Mouse (Mus musculus) lung, adult 2 months (tissue): ENCODE measurements around the gene Necab2. TPM values are rescaled to one million over a fixed set of nuclear protein-coding genes. Genes with fewer than 3 reads are reported as not detected.

ENCODE experiments used
- DNase-seq: peaks from one replicate; pipeline ENCODE4 v3.0.0; 2022
- H3K4me1 ChIP-seq: fragments of 200-500 bp; 2 replicates; pipeline ENCODE4 v1.6.1; 2011; ENCODE audit warnings: low read length; ENCODE audit not compliant: control insufficient read depth, insufficient read depth
- H3K4me3 ChIP-seq: fragments of 200-500 bp; replicated peaks from 2 replicates; pipeline ENCODE3; 2011; ENCODE audit warnings: low read depth, mild to moderate bottlenecking, control low read depth, low read length; ENCODE audit errors: extremely low read depth
- CTCF ChIP-seq: fragments of 200-500 bp; IDR thresholded peaks from 2 replicates; pipeline ENCODE4 v1.5.1; 2011; ENCODE audit warnings: mild to moderate bottlenecking, low read length, control low read depth; ENCODE audit not compliant: insufficient read depth
- POLR2A ChIP-seq: fragments of 200-500 bp; IDR thresholded peaks from 2 replicates; pipeline ENCODE4 v1.6.1; 2011; ENCODE audit warnings: low read depth, mild to moderate bottlenecking, control low read depth, low read length, borderline replicate concordance; ENCODE audit errors: extremely low read depth
- WGBS: fragments of 180-500 bp; shearing (Covaris S2); methylation state at CpG from one replicate; pipeline ENCODE4 v1.1.7; 2018; 5-methylcytosine and 5-hydroxymethylcytosine counted together
- polyA plus RNA-seq: library from polyadenylated mRNA; depleted of rRNA; stranded (reverse); fragments of >200 nt; gene quantifications from 2 replicates; pipeline ENCODE4 v1.2.3, GENCODE M21; 2012

Necab2 gene
- polyA plus RNA-seq, 1 experiment, result 1.0 TPM

GRCm38 (mm10) chr8:119426069-119426735 is 20.3 kb upstream of the Necab2 start:
- Histone ChIP-seq H3K4me3 (no peak overlapping the region), H3K4me1 (peaks cover 38% of the 10 kb centered on the region)
- TF ChIP-seq POLR2A (no peak), CTCF (no peak)
- DNase-seq, result no peak
- WGBS, result 62% methylated on average over 6 of the region's 6 CpGs

- Histone ChIP-seq H3K4me1 (peaks cover 34% of the 10 kb centered on the region), H3K4me3 (no peak overlapping the region)
- WGBS, result 66% methylated on average over 12 of the region's 12 CpGs
- DNase-seq, result no peak
- TF ChIP-seq POLR2A, result no peak
- TF ChIP-seq CTCF, result no peak
Observed at GRCm38 (mm10) chr8:119427634-119428349, 18.7 kb upstream of the Necab2 start.

- WGBS, result 39% methylated on average over 7 of the region's 7 CpGs
- TF ChIP-seq CTCF (no peak), POLR2A (no peak)
- DNase-seq, result no peak
- Histone ChIP-seq H3K4me1 (peaks cover 34% of the 10 kb centered on the region), H3K4me3 (no peak overlapping the region)
Observed at GRCm38 (mm10) chr8:119428350-119428740, 18.2 kb upstream of the Necab2 start.

GRCm38 (mm10) chr8:119428766-119429327 is 17.7 kb upstream of the Necab2 start:
- Histone ChIP-seq H3K4me3 (no peak overlapping the region), H3K4me1 (peaks cover 30% of the 10 kb centered on the region)
- no peak for DNase-seq
- WGBS, result 43% methylated on average over 5 of the region's 5 CpGs
- TF ChIP-seq CTCF (no peak), POLR2A (no peak)

- H3K4me1 ChIP-seq, result peaks cover 28% of the 10 kb centered on the region
- 60% methylated on average over 3 of the region's 3 CpGs for WGBS
- DNase-seq, result peak; percentile 39
- TF ChIP-seq POLR2A (no peak), CTCF (no peak)
- no peak overlapping the region for H3K4me3 ChIP-seq
Observed at GRCm38 (mm10) chr8:119429552-119429951, 17.0 kb upstream of the Necab2 start.

- no peak for DNase-seq
- TF ChIP-seq POLR2A (no peak), CTCF (no peak)
- Histone ChIP-seq H3K4me3 (no peak overlapping the region), H3K4me1 (peaks cover 28% of the 10 kb centered on the region)
- 69% methylated on average over 8 of the region's 8 CpGs for WGBS
Observed at GRCm38 (mm10) chr8:119430250-119430649, 16.3 kb upstream of the Necab2 start.

- TF ChIP-seq POLR2A (no peak), CTCF (no peak)
- DNase-seq, result no peak
- 87% methylated on average over 7 of the region's 7 CpGs for WGBS
Observed at GRCm38 (mm10) chr8:119430690-119431089, 15.8 kb upstream of the Necab2 start.

GRCm38 (mm10) chr8:119432372-119432771 is 14.1 kb upstream of the Necab2 start:
- DNase-seq, result no peak
- WGBS, result 44% methylated on average over 3 of the region's 3 CpGs
- Histone ChIP-seq H3K4me1 (peaks cover 17% of the 10 kb centered on the region), H3K4me3 (no peak overlapping the region)
- TF ChIP-seq CTCF, result no peak
- TF ChIP-seq POLR2A, result no peak

More at GRCm38 (mm10) chr8:119430690-119431089, 15.8 kb upstream of the Necab2 start:
- Histone ChIP-seq H3K4me1 (peaks cover 25% of the 10 kb centered on the region), H3K4me3 (no peak overlapping the region)

- no peak for TF ChIP-seq CTCF
- no peak for TF ChIP-seq POLR2A
- DNase-seq, result no peak
- 91% methylated on average over 13 of the region's 13 CpGs for WGBS
- Histone ChIP-seq H3K4me3 (no peak within 1 kb of the TSS), H3K4me1 (peaks cover 9% of the 10 kb centered on the region)
Observed at GRCm38 (mm10) chr8:119433582-119434174, 12.8 kb upstream of the Necab2 start, which contains the start of gene Osgin1. Osgin1 (plus strand) TSS chr8:119434124.
